Mouse (Mus musculus): ENCODE measurements around the gene Zfx. TPM values are rescaled to one million over a fixed set of nuclear protein-coding genes. Genes with fewer than 3 reads are reported as not detected.
A peak's percentile ranks its signal among the peaks of the same experiment; 100 is the strongest.

Zfx gene
- total and polyA plus RNA-seq, 2 experiments from 2014 or later: 16.5 to 22.3 TPM

DNA sequence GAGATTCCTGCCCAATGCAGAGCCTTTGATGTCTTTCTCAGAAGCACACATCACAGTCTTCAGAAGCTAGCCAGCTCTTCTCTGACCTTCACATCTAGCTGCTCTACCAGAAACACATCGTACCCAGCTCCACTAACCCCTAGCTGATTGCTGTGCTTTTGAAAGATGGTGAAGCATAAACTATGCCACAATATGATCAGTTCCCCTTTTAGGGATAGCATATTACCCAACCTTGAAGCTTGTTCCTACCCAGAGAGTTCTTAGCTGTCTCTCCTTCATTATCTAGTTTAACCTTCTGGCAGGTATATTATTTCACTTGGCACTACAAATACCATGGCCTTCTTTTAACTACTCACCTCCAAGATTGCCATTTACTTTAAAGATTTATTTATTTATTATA is 16.6 kb upstream of the Zfx start:
- no peak overlapping the region for H3K27ac ChIP-seq (ENCODE audit: low read depth)
- no peak overlapping the region for H3K9ac ChIP-seq (replicated peaks; ENCODE audit: low read depth, low read length)
- H3K36me3 ChIP-seq (replicated peaks; ENCODE audit: control insufficient read depth, insufficient read depth, low read length): no peaks in the 10 kb centered on the region
- TF ChIP-seq EP300 (IDR thresholded peaks at IDR 0.05; ENCODE audit: low read depth) (no peak), CTCF (IDR thresholded peaks at IDR 0.05; ENCODE audit: low read depth) (no peak)
- no peak overlapping the region for H3K4me3 ChIP-seq (ENCODE audit: low read depth, low read length)
- no peak overlapping the region for H3K4me2 ChIP-seq (ENCODE audit: low read depth, low read length)
- DNase-seq (ENCODE audit: low spot score): no peak
- H3K27me3 ChIP-seq (ENCODE audit: control insufficient read depth, insufficient read depth, low read length): peaks cover 38% of the 10 kb centered on the region; the same call in 1 of the 2 replicates
- H3K9me3 ChIP-seq (replicated peaks; ENCODE audit: control insufficient read depth, low read length): no peaks in the 10 kb centered on the region
- 90% methylated on average over 1 of the region's 1 CpGs for WGBS
- no peaks in the 10 kb centered on the region for H3K4me1 ChIP-seq (ENCODE audit: control insufficient read depth, insufficient read depth)
- ATAC-seq (ENCODE audit: insufficient read depth, low read depth): no peak

DNA sequence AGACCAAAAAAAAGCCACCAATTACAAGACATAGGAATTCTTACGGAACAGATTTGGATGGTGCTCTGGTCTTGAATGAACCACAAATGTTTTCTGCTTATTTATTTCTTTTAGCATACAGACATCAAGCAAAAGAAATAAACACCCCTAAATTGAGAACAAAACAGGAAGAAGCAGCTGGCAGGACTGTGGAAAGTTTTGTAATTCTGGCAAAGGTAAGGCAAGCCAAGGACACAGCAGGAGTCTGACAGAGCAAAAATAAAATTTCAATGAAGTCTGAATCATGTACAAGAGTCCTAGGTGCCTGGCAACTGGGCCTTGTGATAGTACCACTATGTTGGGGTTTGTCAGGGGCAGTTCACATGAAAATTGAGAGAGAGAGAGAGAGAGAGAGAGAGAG is 14.8 kb upstream of the Zfx start:
- Histone ChIP-seq H3K27ac (ENCODE audit: low read depth) (no peak overlapping the region), H3K36me3 (replicated peaks; ENCODE audit: control insufficient read depth, insufficient read depth, low read length) (no peaks in the 10 kb centered on the region), H3K4me3 (ENCODE audit: low read depth, low read length) (no peak overlapping the region), H3K4me2 (ENCODE audit: low read depth, low read length) (no peak overlapping the region), H3K9ac (replicated peaks; ENCODE audit: low read depth, low read length) (no peak overlapping the region), H3K4me1 (ENCODE audit: control insufficient read depth, insufficient read depth) (no peaks in the 10 kb centered on the region), H3K27me3 (ENCODE audit: control insufficient read depth, insufficient read depth, low read length) (peaks cover 33% of the 10 kb centered on the region; the same call in 1 of the 2 replicates), H3K9me3 (replicated peaks; ENCODE audit: control insufficient read depth, low read length) (no peaks in the 10 kb centered on the region)
- DNase-seq (ENCODE audit: low spot score) (no peak), ATAC-seq (ENCODE audit: insufficient read depth, low read depth) (no peak)
- TF ChIP-seq EP300 (IDR thresholded peaks at IDR 0.05; ENCODE audit: low read depth) (no peak), CTCF (IDR thresholded peaks at IDR 0.05; ENCODE audit: low read depth) (no peak)
- 86% methylated on average over 1 of the region's 1 CpGs for WGBS

DNA sequence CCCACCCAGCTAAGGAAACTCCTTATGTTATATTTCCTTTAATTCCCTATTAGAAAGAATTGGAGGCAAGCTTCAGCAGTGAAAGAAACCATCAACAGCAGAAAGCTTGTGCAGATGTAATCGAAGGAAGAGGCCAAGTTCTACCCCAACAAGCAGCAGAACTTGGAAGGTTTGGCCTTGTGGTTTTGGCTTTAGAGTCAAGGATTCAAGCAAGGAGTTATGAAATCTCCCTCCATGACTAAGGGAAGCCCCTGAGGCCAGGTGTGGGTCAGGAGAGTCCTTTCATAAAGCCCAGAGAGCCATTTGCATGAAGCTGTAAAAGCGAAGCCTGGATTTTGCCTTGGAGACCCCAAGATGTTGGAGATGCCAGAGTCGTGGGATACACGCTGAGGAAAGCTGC is 11.6 kb upstream of the Zfx start:
- Histone ChIP-seq H3K4me1 (ENCODE audit: control insufficient read depth, insufficient read depth) (no peaks in the 10 kb centered on the region), H3K9ac (replicated peaks; ENCODE audit: low read depth, low read length) (no peak overlapping the region), H3K9me3 (replicated peaks; ENCODE audit: control insufficient read depth, low read length) (no peaks in the 10 kb centered on the region), H3K4me2 (ENCODE audit: low read depth, low read length) (no peak overlapping the region), H3K27ac (ENCODE audit: low read depth) (no peak overlapping the region), H3K27me3 (ENCODE audit: control insufficient read depth, insufficient read depth, low read length) (peaks cover 41% of the 10 kb centered on the region; the same call in 1 of the 2 replicates), H3K4me3 (ENCODE audit: low read depth, low read length) (no peak overlapping the region), H3K36me3 (replicated peaks; ENCODE audit: control insufficient read depth, insufficient read depth, low read length) (no peaks in the 10 kb centered on the region)
- WGBS: 58% methylated on average over 4 of the region's 4 CpGs
- DNase-seq (ENCODE audit: low spot score) (no peak), ATAC-seq (ENCODE audit: insufficient read depth, low read depth) (no peak)
- no peak for TF ChIP-seq CTCF (IDR thresholded peaks at IDR 0.05; ENCODE audit: low read depth)
- no peak for TF ChIP-seq EP300 (IDR thresholded peaks at IDR 0.05; ENCODE audit: low read depth)

DNA sequence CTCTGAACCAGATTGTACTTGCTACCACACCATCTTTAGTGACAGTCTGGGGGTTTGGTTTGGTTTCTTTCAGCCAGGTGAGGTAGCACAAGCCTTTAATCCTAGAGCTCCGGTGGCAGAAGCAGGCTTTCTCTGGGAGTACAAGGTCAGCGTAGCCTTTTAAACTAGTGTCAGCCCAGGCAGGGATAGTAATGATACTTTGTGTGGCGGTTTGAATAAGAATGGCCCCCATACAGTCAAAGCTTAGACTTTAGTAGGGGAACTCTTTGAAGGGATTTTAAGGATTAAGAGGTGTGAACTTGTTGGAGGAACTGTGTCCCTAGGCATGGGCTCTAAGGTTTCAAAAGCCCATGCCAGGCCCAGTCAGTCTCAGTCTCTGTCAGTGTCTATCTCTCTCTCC is 10.0 kb upstream of the Zfx start:
- Histone ChIP-seq H3K27me3 (ENCODE audit: control insufficient read depth, insufficient read depth, low read length) (peaks cover 43% of the 10 kb centered on the region; the same call in 1 of the 2 replicates), H3K4me3 (ENCODE audit: low read depth, low read length) (no peak overlapping the region), H3K27ac (ENCODE audit: low read depth) (no peak overlapping the region), H3K4me2 (ENCODE audit: low read depth, low read length) (no peak overlapping the region), H3K9ac (replicated peaks; ENCODE audit: low read depth, low read length) (no peak overlapping the region), H3K36me3 (replicated peaks; ENCODE audit: control insufficient read depth, insufficient read depth, low read length) (no peaks in the 10 kb centered on the region), H3K4me1 (ENCODE audit: control insufficient read depth, insufficient read depth) (no peaks in the 10 kb centered on the region), H3K9me3 (replicated peaks; ENCODE audit: control insufficient read depth, low read length) (no peaks in the 10 kb centered on the region)
- ATAC-seq (ENCODE audit: insufficient read depth, low read depth) (no peak), DNase-seq (ENCODE audit: low spot score) (no peak)
- TF ChIP-seq CTCF (IDR thresholded peaks at IDR 0.05; ENCODE audit: low read depth) (no peak), EP300 (IDR thresholded peaks at IDR 0.05; ENCODE audit: low read depth) (no peak)
- WGBS: 42% methylated on average over 3 of the region's 3 CpGs

DNA sequence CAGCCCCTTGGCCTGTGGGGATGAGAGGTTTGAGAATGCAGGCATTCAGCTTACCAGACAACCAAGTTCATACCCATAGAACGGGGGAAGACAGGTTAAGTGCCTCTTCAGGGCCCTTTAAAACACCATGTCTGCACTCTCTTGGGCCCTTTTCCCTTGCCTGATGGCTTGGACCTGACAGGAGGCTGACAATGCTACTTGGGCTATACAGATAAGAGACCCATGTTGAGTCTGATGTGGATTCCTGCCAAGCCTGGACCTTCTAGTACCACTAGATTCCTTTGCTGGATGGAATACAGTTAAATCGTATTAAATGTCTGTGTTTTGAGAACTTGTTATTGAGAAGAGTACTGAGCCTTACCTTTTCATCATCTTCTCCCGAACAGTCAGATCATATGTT is 8.7 kb upstream of the Zfx start:
- Histone ChIP-seq H3K36me3 (replicated peaks; ENCODE audit: control insufficient read depth, insufficient read depth, low read length) (no peaks in the 10 kb centered on the region), H3K4me1 (ENCODE audit: control insufficient read depth, insufficient read depth) (no peaks in the 10 kb centered on the region), H3K27me3 (ENCODE audit: control insufficient read depth, insufficient read depth, low read length) (peaks cover 42% of the 10 kb centered on the region; the same call in 1 of the 2 replicates), H3K9ac (replicated peaks; ENCODE audit: low read depth, low read length) (no peak overlapping the region), H3K9me3 (replicated peaks; ENCODE audit: control insufficient read depth, low read length) (no peaks in the 10 kb centered on the region), H3K4me2 (ENCODE audit: low read depth, low read length) (no peak overlapping the region), H3K4me3 (ENCODE audit: low read depth, low read length) (no peak overlapping the region), H3K27ac (ENCODE audit: low read depth) (no peak overlapping the region)
- no peak for ATAC-seq (ENCODE audit: insufficient read depth, low read depth)
- WGBS: 43% methylated on average over 3 of the region's 3 CpGs
- TF ChIP-seq EP300 (IDR thresholded peaks at IDR 0.05; ENCODE audit: low read depth) (no peak), CTCF (IDR thresholded peaks at IDR 0.05; ENCODE audit: low read depth) (no peak)
- DNase-seq (ENCODE audit: low spot score): no peak

DNA sequence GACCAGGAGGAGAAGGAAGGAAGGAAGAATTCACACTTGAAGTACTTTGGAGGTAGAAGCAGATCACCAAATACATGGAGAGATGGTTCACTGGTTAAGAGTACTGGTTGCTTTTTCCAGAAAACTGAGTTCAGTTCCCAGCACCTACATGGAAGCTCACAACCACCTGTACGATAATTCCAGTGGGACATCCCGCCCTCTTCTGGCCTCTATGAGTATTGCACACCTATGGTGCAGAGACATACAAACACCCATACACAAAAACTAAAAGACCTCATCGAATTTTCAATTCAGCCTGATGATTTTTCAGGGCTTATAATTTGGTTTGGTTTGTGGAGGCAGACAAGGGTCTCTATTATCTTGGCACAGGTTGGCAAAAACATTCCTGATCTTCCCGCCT is 6.2 kb upstream of the Zfx start:
- H3K36me3 ChIP-seq (replicated peaks; ENCODE audit: control insufficient read depth, insufficient read depth, low read length): no peaks in the 10 kb centered on the region
- ATAC-seq (ENCODE audit: insufficient read depth, low read depth): no peak
- DNase-seq (ENCODE audit: low spot score): no peak
- H3K4me1 ChIP-seq (ENCODE audit: control insufficient read depth, insufficient read depth): no peaks in the 10 kb centered on the region
- TF ChIP-seq EP300 (IDR thresholded peaks at IDR 0.05; ENCODE audit: low read depth): no peak
- TF ChIP-seq CTCF (IDR thresholded peaks at IDR 0.05; ENCODE audit: low read depth): peak; percentile 8; the same call in 1 of the 2 replicates
- no peak overlapping the region for H3K4me3 ChIP-seq (ENCODE audit: low read depth, low read length)
- no peak overlapping the region for H3K9ac ChIP-seq (replicated peaks; ENCODE audit: low read depth, low read length)
- H3K9me3 ChIP-seq (replicated peaks; ENCODE audit: control insufficient read depth, low read length): no peaks in the 10 kb centered on the region
- H3K27me3 ChIP-seq (ENCODE audit: control insufficient read depth, insufficient read depth, low read length): peaks cover 40% of the 10 kb centered on the region; the same call in 1 of the 2 replicates
- no peak overlapping the region for H3K4me2 ChIP-seq (ENCODE audit: low read depth, low read length)
- 81% methylated on average over 4 of the region's 4 CpGs for WGBS
- H3K27ac ChIP-seq (ENCODE audit: low read depth): no peak overlapping the region
